Mouse (Mus musculus) embryonic fibroblast, embryonic 13.5 days (primary cell): ENCODE results near the gene Entpd5.

Experiments
- CTCF ChIP-seq: IDR thresholded peaks from 2 replicates; pipeline ENCODE4 v1.5.1; 2011; ENCODE audit warnings: mild to moderate bottlenecking, control low read depth, low read length, moderate library complexity, borderline replicate concordance; ENCODE audit not compliant: insufficient read depth
- POLR2A ChIP-seq: IDR thresholded peaks from 2 replicates; pipeline ENCODE4 v1.6.1; 2011; ENCODE audit warnings: low read depth, mild to moderate bottlenecking, control low read depth, low read length, moderate library complexity

DNA sequence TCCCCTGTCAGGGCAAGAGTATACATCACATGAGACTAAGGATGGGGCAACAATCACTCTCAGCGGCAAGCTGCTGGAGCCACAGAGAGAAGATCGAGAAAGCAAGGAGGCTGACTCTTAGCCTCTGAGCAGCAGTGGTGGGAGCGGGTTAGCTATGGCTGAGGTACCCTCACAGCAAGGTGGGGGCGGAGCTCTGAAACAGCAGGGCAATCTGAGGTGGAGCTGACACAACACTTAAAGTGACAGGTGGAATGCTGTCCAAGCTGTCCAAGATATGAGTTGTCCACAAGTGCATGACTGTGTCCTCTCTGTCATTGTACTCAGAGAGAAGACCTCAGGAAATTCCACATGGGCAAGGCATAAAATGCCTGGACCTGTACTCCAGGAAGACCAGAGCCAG lies 26.5 kb downstream of the Entpd5 start:
- no peak for TF ChIP-seq CTCF
- TF ChIP-seq POLR2A = no peak
